Mouse (Mus musculus) macrophage (primary cell): ENCODE data around the gene Pcare. TPM values are rescaled to one million over a fixed set of nuclear protein-coding genes. Genes with fewer than 3 reads are reported as not detected.

Experiments
- H3K27ac ChIP-seq: fragments of 350-480 bp; formaldehyde crosslinking; 2 replicates; pipeline ENCODE4 v1.9.0; 2021
- H3K36me3 ChIP-seq: fragments of 350-480 bp; formaldehyde crosslinking; 2 replicates; pipeline ENCODE4 v1.9.0; 2021; ENCODE audit errors: inconsistent target
- H3K4me3 ChIP-seq: fragments of 350-480 bp; formaldehyde crosslinking; 2 replicates; pipeline ENCODE4 v1.9.0; 2021; ENCODE audit errors: inconsistent target
- H3K79me2 ChIP-seq: fragments of 350-480 bp; formaldehyde crosslinking; 2 replicates; pipeline ENCODE4 v1.9.0; 2021; ENCODE audit errors: inconsistent target
- WGBS: methylation state at CpG from one replicate; pipeline ENCODE4 v1.1.7; 2026; ENCODE audit warnings: inconsistent platforms; ENCODE audit not compliant: missing documents; 5-methylcytosine and 5-hydroxymethylcytosine counted together
- polyA plus RNA-seq: library from polyadenylated mRNA; stranded (reverse); fragments of 250-400 nt; gene quantifications from 3 replicates; pipeline ENCODE4 v1.2.4, GENCODE M21; 2018; ENCODE audit warnings: inconsistent platforms

Gene Pcare
- polyA plus RNA-seq, 1 experiment from 2014 or later, result not detected

GRCm38 (mm10) chr17:71705550-71706480 lies 46.9 kb downstream of the Pcare start:
- Histone ChIP-seq H3K79me2 (no peaks in the 10 kb centered on the region), H3K4me3 (no peak overlapping the region), H3K36me3 (no peaks in the 10 kb centered on the region), H3K27ac (no peak overlapping the region)
- WGBS, result 95% methylated on average over 14 of the region's 14 CpGs

GRCm38 (mm10) chr17:71705113-71705512 lies 47.6 kb downstream of the Pcare start:
- Histone ChIP-seq H3K4me3 (no peak overlapping the region), H3K27ac (no peak overlapping the region), H3K36me3 (no peaks in the 10 kb centered on the region), H3K79me2 (no peaks in the 10 kb centered on the region)
- 72% methylated on average over 1 of the region's 1 CpGs for whole genome bisulfite sequencing

GRCm38 (mm10) chr17:71698619-71698956 lies 54.1 kb downstream of the Pcare start:
- Histone ChIP-seq H3K79me2 (no peaks in the 10 kb centered on the region), H3K27ac (no peak overlapping the region), H3K4me3 (no peak overlapping the region), H3K36me3 (no peaks in the 10 kb centered on the region)
- 95% methylated on average over 11 of the region's 11 CpGs for WGBS

- Histone ChIP-seq H3K4me3 (no peak overlapping the region), H3K36me3 (no peaks in the 10 kb centered on the region), H3K27ac (no peak overlapping the region), H3K79me2 (no peaks in the 10 kb centered on the region)
- WGBS, result 87% methylated on average over 11 of the region's 11 CpGs
These were observed 54.6 kb downstream of the Pcare start for GRCm38 (mm10) chr17:71697896-71698618.

- no peaks in the 10 kb centered on the region for H3K36me3 ChIP-seq
- no peak overlapping the region for H3K27ac ChIP-seq
- H3K4me3 ChIP-seq, result no peak overlapping the region
- 91% methylated on average over 4 of the region's 5 CpGs for WGBS
- H3K79me2 ChIP-seq, result no peaks in the 10 kb centered on the region
These were observed 56.3 kb downstream of the Pcare start for GRCm38 (mm10) chr17:71696396-71696795.

- H3K79me2 ChIP-seq, result no peaks in the 10 kb centered on the region
- H3K27ac ChIP-seq, result no peak overlapping the region
- 93% methylated on average over 15 of the region's 15 CpGs for WGBS
- no peaks in the 10 kb centered on the region for H3K36me3 ChIP-seq
- H3K4me3 ChIP-seq, result no peak overlapping the region
These were observed 56.9 kb downstream of the Pcare start for GRCm38 (mm10) chr17:71695716-71696315.

GRCm38 (mm10) chr17:71695151-71695550 lies 57.5 kb downstream of the Pcare start:
- no peaks in the 10 kb centered on the region for H3K79me2 ChIP-seq
- 92% methylated on average over 8 of the region's 8 CpGs for WGBS
- H3K36me3 ChIP-seq, result no peaks in the 10 kb centered on the region
- H3K27ac ChIP-seq, result no peak overlapping the region
- H3K4me3 ChIP-seq, result no peak overlapping the region

GRCm38 (mm10) chr17:71693780-71694179 lies 58.9 kb downstream of the Pcare start:
- Histone ChIP-seq H3K4me3 (no peak overlapping the region), H3K27ac (no peak overlapping the region), H3K79me2 (no peaks in the 10 kb centered on the region), H3K36me3 (no peaks in the 10 kb centered on the region)
- 84% methylated on average over 8 of the region's 8 CpGs for WGBS

Other genes starting within 250 kb of the Pcare start
- 2.0 to 12.0 TPM (median 10.6 TPM) in 3 replicates for gene Ndc80, start 226.0 kb downstream of the Pcare start, polyA plus RNA-seq
- 0.16 TPM in 1 of 3 replicates, not detected in the others for gene Spdya, start 200.8 kb downstream of the Pcare start, polyA plus RNA-seq
- 27.6 to 77.2 TPM (median 53.6 TPM) in 3 replicates for gene Wdr43, start 137.0 kb downstream of the Pcare start, polyA plus RNA-seq
- gene Togaram2, start 79.6 kb downstream of the Pcare start, polyA plus RNA-seq, result not detected in 3 replicates
- not detected in 3 replicates for gene Clip4, start 15.6 kb upstream of the Pcare start, polyA plus RNA-seq